Mouse (Mus musculus) erythroblast, adult 5-6 weeks (primary cell): ENCODE measurements around the gene Nr1d2. TPM values are rescaled to one million over a fixed set of nuclear protein-coding genes. Genes with fewer than 3 reads are reported as not detected.
A peak's percentile ranks its signal among the peaks of the same experiment; 100 is the strongest.
"Not testable (repeated sequence)": the region's sequence is repeated elsewhere in the genome, so short reads cannot be mapped to it uniquely, and the experiment has no call there.

Source experiments
- ATAC-seq: replicated peaks from 2 replicates; pipeline ENCODE4 v1.8.0; 2016; ENCODE audit warnings: moderate number of reproducible peaks, mild to moderate bottlenecking, moderate TSS enrichment, inconsistent platforms; ENCODE audit not compliant: poor library complexity, low FRiP score, severe bottlenecking
- total RNA-seq, 2 experiments: library from RNA; stranded (forward) in 1 of 2; stranded (reverse) in 1 of 2; fragments of 150-400 nt in 1 of 2; fragments of 200-764, 138-1000 nt in 1 of 2; gene quantifications; 2 replicates each; pipeline versions ENCODE4 v1.2.3 to v1.2.4; 2015 to 2017; ENCODE audit warnings: low replicate concordance in 2 of 2

Nr1d2 gene
- 2.9 TPM in 1 of 2 replicates, not detected in the other for total RNA-seq (2015; ENCODE audit: low replicate concordance)
- 2.0 and 2.5 TPM in 2 replicates for total RNA-seq (2017; ENCODE audit: low replicate concordance)

DNA sequence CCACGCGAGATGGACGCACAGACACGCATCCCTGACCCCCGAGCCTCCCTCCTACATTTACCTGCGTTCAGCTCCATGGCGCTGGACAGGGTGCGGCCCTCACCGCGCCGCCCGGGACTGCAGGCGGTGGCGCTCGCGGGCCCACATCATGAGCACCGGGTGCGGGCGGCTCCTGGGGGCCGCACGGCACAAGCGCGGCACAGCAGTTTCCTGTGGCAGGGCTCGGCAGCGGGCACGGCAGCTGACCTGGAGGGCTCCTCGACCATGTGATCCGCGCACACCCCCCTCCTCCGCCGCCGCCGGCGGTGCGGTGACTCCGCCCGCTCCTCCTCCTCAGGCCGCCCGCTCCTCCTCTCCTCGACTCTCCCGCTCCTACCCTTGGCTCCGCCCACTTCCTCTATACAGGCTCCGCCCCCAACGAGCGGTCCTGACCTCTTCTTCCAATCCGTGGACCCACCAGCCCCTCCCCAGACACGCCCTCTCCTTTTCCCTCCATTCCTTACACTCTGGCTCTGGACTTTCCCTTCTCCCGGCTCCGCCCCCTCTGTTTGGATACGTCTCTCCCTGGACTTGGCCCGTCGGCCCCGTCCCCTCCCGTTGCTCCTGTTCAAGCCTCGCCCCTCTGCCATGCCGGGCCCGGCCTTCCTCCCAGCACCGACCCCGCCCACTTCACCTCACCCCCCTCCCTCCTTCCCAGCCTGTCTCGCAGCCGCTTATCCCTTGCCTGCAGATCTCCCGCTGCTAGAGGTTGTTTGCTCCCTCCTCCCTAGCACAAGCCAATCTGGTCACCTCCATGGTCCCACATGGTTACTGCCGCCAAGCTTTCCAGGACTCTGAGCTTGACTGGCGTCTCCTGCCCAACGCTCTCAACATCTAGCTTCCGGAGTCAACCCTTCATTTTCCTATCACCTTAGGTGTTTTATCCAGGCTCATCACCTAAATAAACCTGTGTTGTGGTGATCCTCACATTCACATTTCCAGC, at the start of gene Nr1d2:
TSS of gene Nr1d2 (minus strand) at position 378 of the 982 bp plus-strand sequence.
- peak; percentile 77 for ATAC-seq

GRCm38 (mm10) chr14:18287391-18287790, 48.5 kb upstream of the Nr1d2 start:
- ATAC-seq = no peak

- ATAC-seq = no peak
These were observed 47.5 kb upstream of the Nr1d2 start for GRCm38 (mm10) chr14:18286441-18286840.

- ATAC-seq = no peak
These were observed 46.5 kb upstream of the Nr1d2 start for GRCm38 (mm10) chr14:18285476-18285875.

DNA sequence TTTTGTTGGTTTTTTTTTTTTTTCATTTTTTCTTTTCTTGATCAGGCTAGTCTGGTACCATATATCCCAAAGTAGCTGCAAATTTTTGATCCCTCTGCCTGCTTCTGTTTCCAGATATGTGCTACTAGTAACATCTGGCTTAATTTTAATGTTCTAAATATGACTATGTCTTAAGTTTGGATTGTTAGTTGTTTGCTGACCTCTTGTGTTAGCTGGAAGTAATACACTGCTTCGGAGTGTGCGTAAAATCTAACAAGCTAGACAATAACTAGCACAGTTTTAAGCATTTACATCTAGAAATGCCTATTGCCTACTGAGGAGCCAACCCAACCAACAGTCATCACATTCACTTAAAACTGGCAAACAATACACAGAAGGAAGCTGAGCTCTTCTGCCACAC, 45.7 kb upstream of the Nr1d2 start:
- no peak for ATAC-seq

DNA sequence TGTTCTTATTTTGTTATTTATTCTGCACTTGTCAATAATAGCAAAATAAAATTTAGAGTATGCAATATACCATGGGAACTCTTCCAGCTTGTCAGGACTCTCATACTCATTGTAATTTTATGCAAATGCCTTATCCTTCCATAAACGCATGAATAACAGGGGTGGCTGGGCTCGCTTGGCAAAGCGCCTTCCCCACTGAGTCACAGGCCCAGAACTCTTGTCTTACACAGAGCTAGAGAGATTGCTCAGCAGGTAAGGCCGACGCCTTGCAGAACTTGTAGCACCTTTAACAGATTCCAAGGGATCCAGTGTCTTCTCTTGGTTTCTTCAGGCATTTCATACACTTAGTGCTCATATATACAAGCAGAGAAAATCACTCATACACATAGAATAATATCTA, 41.4 kb upstream of the Nr1d2 start:
- no peak for ATAC-seq

- no peak for ATAC-seq
These were observed 35.6 kb upstream of the Nr1d2 start for GRCm38 (mm10) chr14:18274526-18274925.

DNA sequence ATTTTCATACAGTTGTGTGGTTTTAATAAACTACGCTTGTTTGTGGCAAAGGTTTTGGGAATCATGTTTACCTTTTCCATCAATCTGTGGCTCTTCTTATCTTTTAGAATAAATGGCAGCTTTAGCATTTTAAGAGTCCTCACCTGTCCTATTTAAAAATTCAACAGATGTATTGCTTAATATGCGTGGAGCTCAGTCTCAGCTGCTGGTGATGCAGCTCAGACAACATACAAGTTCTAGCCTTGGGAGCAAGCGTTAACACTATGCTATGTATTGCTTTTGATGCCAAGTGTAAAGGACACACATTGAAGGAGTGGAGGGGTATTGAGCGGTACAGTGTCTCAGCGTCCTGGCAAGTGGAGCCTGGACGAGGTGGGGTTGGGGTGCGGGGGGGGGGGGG, 32.7 kb upstream of the Nr1d2 start:
- ATAC-seq = no peak

GRCm38 (mm10) chr14:18270529-18271441, 31.9 kb upstream of the Nr1d2 start, which contains the start of the genes Nkiras1 and Rpl15:
Gene Nkiras1, plus strand, starts transcription at chr14:18271136.
Gene Rpl15, minus strand, starts transcription at chr14:18271391.
- ATAC-seq = peak; percentile 98

GRCm38 (mm10) chr14:18269947-18270528, 31.1 kb upstream of the Nr1d2 start:
- ATAC-seq = not testable (repeated sequence)

- no peak for ATAC-seq
These were observed 24.5 kb upstream of the Nr1d2 start for GRCm38 (mm10) chr14:18263427-18263826.

DNA sequence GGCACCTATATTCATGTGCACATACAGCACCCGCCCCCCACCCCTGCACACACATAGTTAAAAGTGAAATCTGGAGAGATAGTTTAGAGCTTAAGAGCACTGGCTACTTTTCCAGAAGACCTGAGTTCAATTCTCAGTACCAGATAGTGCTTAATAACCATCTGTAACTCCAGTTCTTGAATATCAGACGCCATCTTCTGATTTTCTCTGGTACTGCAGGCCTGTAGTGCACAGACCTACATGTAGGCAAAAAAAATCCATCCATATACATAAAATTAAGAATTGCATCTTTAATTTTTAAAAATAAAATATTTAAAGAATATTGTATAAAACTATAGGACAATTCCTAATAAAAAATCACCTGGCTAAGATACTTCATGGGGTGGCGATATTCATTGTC, 22.3 kb upstream of the Nr1d2 start:
- ATAC-seq = no peak

GRCm38 (mm10) chr14:18242638-18243130, 3.8 kb upstream of the Nr1d2 start:
- no peak for ATAC-seq

DNA sequence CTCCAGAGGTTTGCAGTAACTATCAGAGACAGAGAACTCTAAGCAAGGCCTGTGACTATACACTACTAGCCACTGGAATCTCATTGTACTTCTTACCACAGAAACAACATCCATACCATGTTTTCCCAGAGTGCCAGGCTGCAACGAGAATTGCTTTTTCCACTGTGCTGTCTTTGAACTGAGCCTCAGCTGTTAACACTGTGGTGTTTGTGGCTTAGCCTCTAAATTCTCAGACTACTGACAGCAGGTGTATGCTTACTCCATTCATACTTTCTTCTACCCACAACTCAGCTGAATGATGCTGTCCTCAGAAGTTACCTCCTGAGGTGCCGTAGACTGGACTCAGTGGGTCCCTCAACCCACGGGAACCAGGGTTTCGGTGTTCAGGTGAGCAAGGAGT, 2.9 kb upstream of the Nr1d2 start:
- no peak for ATAC-seq

DNA sequence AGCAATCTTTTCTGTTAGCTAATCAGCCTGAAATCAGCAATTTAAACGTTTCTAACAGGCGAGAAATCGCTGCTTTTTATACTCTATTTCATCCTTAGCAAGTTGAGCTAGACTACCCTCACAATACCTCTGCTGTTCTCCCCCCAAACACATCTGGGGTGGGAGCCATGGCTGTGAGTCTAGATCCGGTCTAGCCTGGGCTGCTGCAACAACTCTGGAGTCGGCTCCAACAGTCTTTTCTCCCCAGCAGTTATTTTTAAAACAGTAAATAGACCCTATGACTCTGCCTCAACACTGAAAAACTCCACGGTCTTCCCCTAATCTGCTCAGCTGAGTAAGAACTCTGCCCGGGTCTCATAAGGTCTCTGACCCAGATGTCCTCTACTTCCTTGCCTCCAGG, 1.2 kb upstream of the Nr1d2 start:
- ATAC-seq = no peak

DNA sequence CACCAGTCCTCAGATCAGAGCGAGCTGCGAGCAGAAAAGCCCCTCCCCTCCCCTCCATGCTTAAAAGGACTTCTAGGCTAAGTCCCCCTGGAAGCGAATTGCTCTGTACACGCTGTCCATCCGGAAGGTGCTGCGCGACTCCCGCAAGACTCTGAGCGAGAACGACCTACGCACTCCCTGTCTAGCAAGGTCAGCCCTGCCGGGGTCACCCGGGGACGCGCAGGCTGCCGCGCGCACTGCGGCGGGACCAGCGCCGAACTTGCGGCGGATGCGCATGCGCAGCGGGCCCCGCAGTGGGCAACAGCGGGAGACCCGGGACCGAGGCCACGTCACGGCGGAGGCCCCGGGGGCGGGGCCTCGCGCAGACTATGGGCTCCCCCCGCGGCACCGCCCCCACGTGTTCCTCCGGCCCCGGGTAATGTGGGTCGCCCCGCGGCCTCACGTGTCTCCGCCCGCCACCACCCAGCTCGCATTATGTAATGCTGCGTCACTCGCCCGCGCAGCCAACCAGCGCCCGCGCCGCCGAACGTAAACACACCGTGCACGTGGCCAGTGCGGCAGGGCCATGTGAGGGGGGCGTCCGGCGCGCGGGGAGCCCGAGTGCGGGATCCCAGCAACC, 687 bp downstream of the Nr1d2 start:
- peak; percentile 92 for ATAC-seq

- no peak for ATAC-seq
These were observed 1.5 kb downstream of the Nr1d2 start for GRCm38 (mm10) chr14:18237381-18237780.

DNA sequence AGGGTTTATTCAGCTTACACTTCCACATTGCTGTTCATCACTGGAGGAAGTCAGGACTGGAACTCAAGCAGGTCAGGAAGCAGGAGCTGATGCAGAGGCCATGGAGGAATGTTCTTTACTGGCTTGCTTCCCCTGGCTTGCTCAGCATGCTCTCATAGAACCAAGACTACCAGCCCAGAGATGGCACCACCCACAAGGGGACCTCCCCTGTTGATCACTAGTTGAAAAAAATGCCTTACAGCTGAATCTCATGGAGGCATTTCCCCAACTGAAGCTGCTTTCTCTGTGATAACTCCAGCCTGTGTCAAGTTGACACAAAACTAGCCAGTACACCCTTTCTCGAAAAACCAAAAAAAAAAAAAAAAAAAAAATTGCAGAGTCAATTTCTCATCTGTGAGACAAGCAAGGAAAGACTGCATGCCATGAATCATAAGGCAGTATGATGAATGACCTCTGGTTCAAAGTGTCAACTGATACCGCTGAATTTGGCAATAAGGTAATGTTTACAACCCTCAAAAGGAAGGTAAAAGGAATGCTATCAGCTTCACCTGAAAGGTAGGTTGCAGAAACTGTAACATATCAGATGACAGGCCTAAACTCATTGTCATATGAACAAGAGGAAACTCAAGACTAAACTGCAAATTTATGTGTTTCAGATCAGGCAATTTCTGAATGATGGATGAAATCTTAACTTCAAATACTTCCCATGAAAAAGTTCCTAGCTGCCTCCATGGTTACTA, 2.3 kb downstream of the Nr1d2 start:
- ATAC-seq = not testable (repeated sequence)
